Mouse (Mus musculus) MEL (cell line): ENCODE results near the gene Fos. TPM values are rescaled to one million over a fixed set of nuclear protein-coding genes. Genes with fewer than 3 reads are reported as not detected.

Experiments
- DNase-seq: peaks from one replicate; pipeline ENCODE4 v3.0.0; 2011; ENCODE audit warnings: low read depth, low spot score
- H3K27ac ChIP-seq: 2 replicates; pipeline ENCODE4 v1.5.1; 2012; ENCODE audit warnings: low read depth, mild to moderate bottlenecking, control low read depth, low read length, moderate library complexity; ENCODE audit not compliant: control insufficient read depth
- H3K27me3 ChIP-seq, 2 experiments: fragments of 150-350 bp in 1 of 2; sonication (generic) in 1 of 2; 2 replicates each; pipeline ENCODE4 v1.6.1; 2012; ENCODE audit warnings: low read length in 2 of 2, mild to moderate bottlenecking in 2 of 2, improper control_type of control experiment in 1 of 2, moderate library complexity in 1 of 2; ENCODE audit not compliant: insufficient read depth in 2 of 2, control insufficient read depth in 1 of 2
- H3K36me3 ChIP-seq, 2 experiments: 2 replicates each; pipeline ENCODE4 v1.6.1; 2012 to 2014; ENCODE audit warnings: low read length in 2 of 2, improper control_type of control experiment in 1 of 2, inconsistent platforms in 1 of 2, mild to moderate bottlenecking in 1 of 2; ENCODE audit not compliant: insufficient read depth in 2 of 2, control insufficient read depth in 1 of 2
- H3K4me1 ChIP-seq, 2 experiments: fragments of 150-350 bp in 1 of 2; sonication (generic) in 1 of 2; 2 replicates each; pipeline ENCODE4 v1.6.1; 2012; ENCODE audit warnings: low read length in 2 of 2, improper control_type of control experiment in 1 of 2, mild to moderate bottlenecking in 1 of 2; ENCODE audit not compliant: insufficient read depth in 2 of 2, control insufficient read depth in 1 of 2
- H3K4me3 ChIP-seq, 2 experiments: fragments of 150-350 bp in 1 of 2; sonication (generic) in 1 of 2; 2 replicates each; pipeline ENCODE4 v1.5.1; 2012; ENCODE audit warnings: low read depth in 2 of 2, low read length in 2 of 2, mild to moderate bottlenecking in 2 of 2, moderate library complexity in 2 of 2, control low read depth in 1 of 2, improper control_type of control experiment in 1 of 2; ENCODE audit not compliant: control insufficient read depth in 1 of 2, insufficient read depth in 1 of 2
- H3K79me2 ChIP-seq: 2 replicates; pipeline ENCODE4 v1.6.1; 2012; ENCODE audit warnings: mild to moderate bottlenecking, low read length, moderate library complexity; ENCODE audit not compliant: control insufficient read depth, poor library complexity, insufficient read depth
- H3K9ac ChIP-seq: 2 replicates; pipeline ENCODE4 v1.6.1; 2012; ENCODE audit warnings: low read depth, mild to moderate bottlenecking, control low read depth, low read length, moderate library complexity; ENCODE audit not compliant: control insufficient read depth, poor library complexity, severe bottlenecking
- H3K9me3 ChIP-seq: fragments of 150-350 bp; sonication (generic); replicated peaks from 2 replicates; pipeline ENCODE4 v1.6.1; 2012; ENCODE audit warnings: mild to moderate bottlenecking, low read length, improper control_type of control experiment, moderate library complexity; ENCODE audit not compliant: insufficient read depth
- CTCF ChIP-seq, 3 experiments: IDR thresholded peaks in 2 of 3; conservative IDR thresholded peaks in 1 of 3; 2 replicates each; pipeline ENCODE4 v1.5.1; 2011 to 2012; ENCODE audit warnings: low read length in 3 of 3, low read depth in 2 of 3, mild to moderate bottlenecking in 2 of 3, improper control_type of control experiment in 1 of 3, inconsistent platforms in 1 of 3, mixed read lengths in 1 of 3, moderate library complexity in 1 of 3; ENCODE audit not compliant: control insufficient read depth in 1 of 3, insufficient read depth in 1 of 3, poor library complexity in 1 of 3, severe bottlenecking in 1 of 3
- E2F4 ChIP-seq: IDR thresholded peaks from 2 replicates; pipeline ENCODE4 v1.6.1; 2011; ENCODE audit warnings: low read depth, low read length, improper control_type of control experiment, borderline replicate concordance
- EP300 ChIP-seq, 2 experiments: IDR thresholded peaks; 2 replicates each; pipeline ENCODE4 v1.6.1; 2011; ENCODE audit warnings: improper control_type of control experiment in 2 of 2, low read length in 2 of 2, low read depth in 1 of 2, mild to moderate bottlenecking in 1 of 2
- ETS1 ChIP-seq: IDR thresholded peaks from 2 replicates; pipeline ENCODE4 v1.6.1; 2012; ENCODE audit warnings: low read depth, mild to moderate bottlenecking, inconsistent platforms, low read length, improper control_type of control experiment, moderate library complexity
- GATA1 ChIP-seq: IDR thresholded peaks from 2 replicates; pipeline ENCODE4 v1.6.1; 2011; ENCODE audit warnings: low read depth, low read length, improper control_type of control experiment
- JUND ChIP-seq: IDR thresholded peaks from 2 replicates; pipeline ENCODE4 v1.6.1; 2011; ENCODE audit warnings: low read depth, mild to moderate bottlenecking, improper control_type of control experiment, low read length
- KAT2A ChIP-seq: conservative IDR thresholded peaks from 2 replicates; pipeline ENCODE4 v1.6.1; 2012; ENCODE audit warnings: low read depth, low read length, improper control_type of control experiment, inconsistent platforms
- MAZ ChIP-seq: IDR thresholded peaks from 2 replicates; pipeline ENCODE4 v1.6.1; 2012; ENCODE audit warnings: low read depth, mild to moderate bottlenecking, inconsistent platforms, low read length, improper control_type of control experiment
- MEF2A ChIP-seq: IDR thresholded peaks from 2 replicates; pipeline ENCODE4 v1.6.1; 2014; ENCODE audit warnings: low read depth, mild to moderate bottlenecking, inconsistent platforms, low read length, improper control_type of control experiment; ENCODE audit not compliant: poor library complexity, insufficient replicate concordance, severe bottlenecking; ENCODE audit errors: extremely low read depth
- MYB ChIP-seq: IDR thresholded peaks from 2 replicates; pipeline ENCODE4 v1.6.1; 2011; ENCODE audit warnings: mild to moderate bottlenecking, low read depth, low read length, improper control_type of control experiment
- MYC ChIP-seq: IDR thresholded peaks from 2 replicates; pipeline ENCODE4 v1.6.1; 2011; ENCODE audit warnings: low read depth, mild to moderate bottlenecking, low read length, improper control_type of control experiment, moderate library complexity
- POLR2A ChIP-seq, 2 experiments: IDR thresholded peaks; 2 replicates each; pipeline ENCODE4 v1.6.1; 2011 to 2012; ENCODE audit warnings: low read length in 2 of 2, mild to moderate bottlenecking in 2 of 2, control low read depth in 1 of 2, improper control_type of control experiment in 1 of 2, low read depth in 1 of 2, moderate library complexity in 1 of 2; ENCODE audit not compliant: control insufficient read depth in 1 of 2, insufficient read depth in 1 of 2, poor library complexity in 1 of 2
- SIN3A ChIP-seq: IDR thresholded peaks from 2 replicates; pipeline ENCODE4 v1.6.1; 2012; ENCODE audit warnings: low read length, improper control_type of control experiment, inconsistent platforms
- SMC3 ChIP-seq: IDR thresholded peaks from 2 replicates; pipeline ENCODE4 v1.6.1; 2011; ENCODE audit warnings: low read depth, low read length, improper control_type of control experiment
- TAL1 ChIP-seq: IDR thresholded peaks from 2 replicates; pipeline ENCODE4 v1.6.1; 2012; ENCODE audit warnings: mild to moderate bottlenecking, inconsistent platforms, low read length, moderate library complexity, mixed read lengths
- TCF12 ChIP-seq: IDR thresholded peaks from 2 replicates; pipeline ENCODE4 v1.6.1; 2014; ENCODE audit warnings: low read depth, mild to moderate bottlenecking, inconsistent platforms, low read length, improper control_type of control experiment, moderate library complexity
- USF1 ChIP-seq: IDR thresholded peaks from 2 replicates; pipeline ENCODE4 v1.6.1; 2014; ENCODE audit warnings: low read depth, mild to moderate bottlenecking, inconsistent platforms, low read length, improper control_type of control experiment, moderate library complexity
- ZC3H11A ChIP-seq: IDR thresholded peaks from 2 replicates; pipeline ENCODE4 v1.6.1; 2012; ENCODE audit warnings: low read depth, mild to moderate bottlenecking, inconsistent platforms, low read length, improper control_type of control experiment
- ZKSCAN1 ChIP-seq: IDR thresholded peaks from 2 replicates; pipeline ENCODE4 v1.6.1; 2012; ENCODE audit warnings: low read depth, mild to moderate bottlenecking, inconsistent platforms, low read length, improper control_type of control experiment, moderate library complexity
- ZMIZ1 ChIP-seq: IDR thresholded peaks from 2 replicates; pipeline ENCODE4 v1.6.1; 2012; ENCODE audit warnings: low read depth, mild to moderate bottlenecking, inconsistent platforms, low read length, improper control_type of control experiment, moderate library complexity
- polyA plus RNA-seq, 2 experiments: library from polyadenylated mRNA; stranded (reverse) in 1 of 2; unstranded in 1 of 2; fragments of >175 nt in 1 of 2; fragments of >200 nt in 1 of 2; gene quantifications; 2 replicates each; pipeline versions ENCODE4 v1.2.1 to v1.2.4; 2012; ENCODE audit warnings: low replicate concordance in 2 of 2, low read depth in 1 of 2; ENCODE audit not compliant: insufficient read length in 2 of 2, insufficient read depth in 1 of 2, missing spikeins in 1 of 2
- total RNA-seq: library from RNA; depleted of rRNA; stranded (reverse); fragments of 300-350 nt; gene quantifications from 2 replicates; pipeline ENCODE4 v1.2.3, GENCODE M21; 2012

Fos gene
- total and polyA plus RNA-seq, 3 experiments = 0.81 to 1.4 TPM; not detected in 1

- Histone ChIP-seq H3K4me1 (no peaks in the 10 kb centered on the region), H3K27me3 (no peaks in the 10 kb centered on the region; a peak in 1 of 4 replicates), H3K36me3 (no peaks in the 10 kb centered on the region), H3K4me3 (no peak overlapping the region)
- peak; percentile 20 for DNase-seq
- TF ChIP-seq ZC3H11A = no peak
- no peak for TF ChIP-seq ZKSCAN1
- TF ChIP-seq MEF2A = no peak
- TF ChIP-seq MYB = no peak
- TF ChIP-seq SMC3 = no peak
- TF ChIP-seq ETS1 = no peak
- TF ChIP-seq ZMIZ1 = no peak
- no peak for TF ChIP-seq GATA1
- no peak for TF ChIP-seq TCF12
- no peak for TF ChIP-seq SIN3A
- TF ChIP-seq E2F4 = no peak
- no peak for TF ChIP-seq KAT2A
- no peak for TF ChIP-seq EP300 (IDR thresholded peaks at IDR 0.05; ENCODE audit: low read depth in 1 of 2, low read length in 2 of 2)
- TF ChIP-seq MAZ = no peak
- no peak for TF ChIP-seq CTCF (IDR thresholded peaks at IDR 0.05 in 2 of 3, conservative IDR thresholded peaks at IDR 0.05 in 1 of 3; ENCODE audit: control insufficient read depth in 1 of 3, insufficient read depth in 1 of 3, low read depth in 2 of 3, low read length in 3 of 3, poor library complexity in 1 of 3, severe bottlenecking in 1 of 3)
- TF ChIP-seq MYC = no peak
- TF ChIP-seq TAL1 = no peak
- TF ChIP-seq JUND = no peak
- no peak for TF ChIP-seq USF1
- TF ChIP-seq, all 39 proteins: peak for 0
- no peaks in the 10 kb centered on the region for H3K9me3 ChIP-seq
- no peaks in the 10 kb centered on the region for H3K79me2 ChIP-seq
- no peak overlapping the region for H3K27ac ChIP-seq
- no peak overlapping the region for H3K9ac ChIP-seq
These were observed 36.3 kb downstream of the Fos start for GRCm38 (mm10) chr12:85510013-85510412.

GRCm38 (mm10) chr12:85513789-85514447, 40.2 kb downstream of the Fos start:
- H3K27ac ChIP-seq = no peak overlapping the region
- no peak overlapping the region for H3K4me3 ChIP-seq
- H3K4me1 ChIP-seq = no peaks in the 10 kb centered on the region
- H3K36me3 ChIP-seq = no peaks in the 10 kb centered on the region
- no peaks in the 10 kb centered on the region for H3K79me2 ChIP-seq
- H3K27me3 ChIP-seq = peaks cover 0 to 3% of the 10 kb centered on the region in 2 experiments; a peak in 2 of 4 replicates
- DNase-seq = no peak
- no peak overlapping the region for H3K9ac ChIP-seq
- H3K9me3 ChIP-seq = no peaks in the 10 kb centered on the region
- TF ChIP-seq TCF12 (no peak), POLR2A (IDR thresholded peaks at IDR 0.05; ENCODE audit: control insufficient read depth in 1 of 2, insufficient read depth in 1 of 2, low read depth in 1 of 2, low read length in 2 of 2, poor library complexity in 1 of 2) (no peak), SIN3A (no peak), MEF2A (no peak)
